Mouse (Mus musculus) heart, embryonic 10.5 days (tissue): ENCODE data around the gene Ncf1. TPM values are rescaled to one million over a fixed set of nuclear protein-coding genes. Genes with fewer than 3 reads are reported as not detected.
A peak's percentile ranks its signal among the peaks of the same experiment; 100 is the strongest.

ENCODE experiments used
- DNase-seq: peaks from one replicate; pipeline ENCODE4 v3.0.0-alpha.2; 2017; ENCODE audit warnings: low spot score
- H3K27ac ChIP-seq: fragments of 300-500 bp; sonication (generic); 2 replicates; pipeline ENCODE4 v1.5.1; 2016; ENCODE audit warnings: mild to moderate bottlenecking
- H3K27me3 ChIP-seq: fragments of 300-500 bp; sonication (generic); 2 replicates; pipeline ENCODE4 v1.6.1; 2016; ENCODE audit warnings: mild to moderate bottlenecking; ENCODE audit not compliant: poor library complexity, insufficient read depth, severe bottlenecking
- H3K36me3 ChIP-seq: fragments of 300-500 bp; sonication (generic); 2 replicates; pipeline ENCODE4 v1.6.1; 2016; ENCODE audit warnings: mild to moderate bottlenecking, moderate library complexity
- H3K4me1 ChIP-seq: fragments of 300-500 bp; sonication (generic); 2 replicates; pipeline ENCODE4 v1.6.1; 2016; ENCODE audit warnings: mild to moderate bottlenecking
- H3K4me3 ChIP-seq: fragments of 300-500 bp; sonication (generic); 2 replicates; pipeline ENCODE4 v1.5.1; 2016; ENCODE audit warnings: mild to moderate bottlenecking, moderate library complexity
- H3K9me3 ChIP-seq: fragments of 300-500 bp; sonication (generic); 2 replicates; pipeline ENCODE4 v1.6.1; 2016; ENCODE audit warnings: mild to moderate bottlenecking, moderate library complexity
- WGBS: fragments of 180-500 bp; shearing (Covaris S2); methylation state at CpG from one replicate; pipeline ENCODE4 v1.1.7; 2016; 5-methylcytosine and 5-hydroxymethylcytosine counted together
- polyA plus RNA-seq: library from polyadenylated mRNA; unstranded; fragments of >200 nt; fragmentation: Nextera tagmentation; extraction: Ambion mirVana; gene quantifications from 2 replicates; pipeline ENCODE4 v1.2.1, GENCODE M21; 2016

Ncf1 gene
- polyA plus RNA-seq = 0.96 and 2.2 TPM in 2 replicates

DNA sequence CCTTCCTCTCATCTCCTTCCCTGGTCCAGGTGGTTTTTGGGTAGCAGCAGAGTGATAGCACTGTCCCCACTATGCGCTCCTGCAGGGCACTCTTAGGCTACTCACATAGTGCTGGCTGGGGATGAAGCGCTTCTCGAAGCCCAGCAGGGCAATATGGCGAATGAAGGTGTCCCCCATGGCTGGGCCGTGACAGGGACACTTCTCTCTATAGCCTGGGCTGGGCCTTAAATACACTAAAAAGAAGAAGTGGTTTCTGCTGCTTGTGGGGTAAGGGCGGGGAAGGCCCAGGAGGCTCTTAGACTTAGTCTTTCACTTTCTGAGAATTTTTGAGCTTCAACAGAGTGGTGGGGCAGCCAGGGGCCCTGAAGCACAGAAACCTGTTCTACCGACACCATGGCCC lies at the start of gene Ncf1:
Ncf1 (minus strand) TSS at position 235 of the 400 bp plus-strand sequence.
- H3K27me3 ChIP-seq = no peaks in the 10 kb centered on the region
- WGBS = 83% methylated on average over 7 of the region's 7 CpGs
- H3K4me1 ChIP-seq = peaks cover 60% of the 10 kb centered on the region
- peak within 1 kb of the TSS; percentile 72; the same call in 1 of the 2 replicates for H3K27ac ChIP-seq
- DNase-seq = no peak
- H3K4me3 ChIP-seq = no peak within 1 kb of the TSS
- no peaks in the 10 kb centered on the region for H3K9me3 ChIP-seq
- H3K36me3 ChIP-seq = no peaks in the 10 kb centered on the region

DNA sequence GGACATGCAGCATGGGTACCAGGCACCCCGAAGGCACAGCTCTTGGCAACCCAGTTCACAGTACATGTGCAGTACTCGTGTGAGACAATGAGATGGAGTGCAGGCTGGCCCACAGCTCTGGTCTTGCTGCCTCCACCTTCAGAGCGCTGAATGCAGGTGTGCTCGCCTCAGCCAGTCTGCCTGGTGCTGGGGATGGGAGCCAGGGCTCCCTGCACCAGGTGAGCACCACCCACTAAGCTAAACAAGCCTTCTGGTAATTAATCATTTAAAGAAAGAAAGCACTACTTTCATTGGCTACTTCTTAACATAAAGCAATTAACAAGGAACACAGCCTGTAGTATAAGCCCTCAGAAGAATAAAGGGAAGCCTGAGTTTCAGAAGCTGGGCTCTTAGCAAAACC lies 47.7 kb upstream of the Ncf1 start:
- H3K4me1 ChIP-seq = no peaks in the 10 kb centered on the region
- no peak overlapping the region for H3K27ac ChIP-seq
- no peaks in the 10 kb centered on the region for H3K27me3 ChIP-seq
- no peak overlapping the region for H3K4me3 ChIP-seq
- 90% methylated on average over 4 of the region's 4 CpGs for WGBS
- H3K9me3 ChIP-seq = no peaks in the 10 kb centered on the region
- DNase-seq = no peak
- H3K36me3 ChIP-seq = peaks cover 95% of the 10 kb centered on the region

DNA sequence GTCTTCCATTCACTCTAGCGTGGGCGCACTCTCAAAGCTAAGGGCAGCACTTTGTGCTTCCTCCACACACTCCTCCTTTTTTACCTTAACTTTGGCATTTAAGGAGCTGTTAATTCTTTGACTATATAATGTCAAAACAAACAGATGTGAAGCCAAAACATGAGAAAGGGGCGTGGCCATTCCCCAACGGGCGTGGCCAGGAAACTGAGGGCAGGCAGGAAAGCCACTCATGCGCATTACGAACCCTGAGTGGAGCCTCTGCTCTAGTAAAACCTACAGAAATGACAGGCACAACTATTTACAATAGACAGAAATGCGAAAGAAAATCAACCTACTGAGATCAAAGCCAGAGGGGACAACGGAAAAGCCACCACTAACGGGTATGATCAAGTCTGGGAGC lies 46.1 kb upstream of the Ncf1 start:
- Histone ChIP-seq H3K27ac (no peak overlapping the region), H3K36me3 (peaks cover 96% of the 10 kb centered on the region), H3K4me1 (no peaks in the 10 kb centered on the region), H3K9me3 (no peaks in the 10 kb centered on the region), H3K4me3 (no peak overlapping the region), H3K27me3 (no peaks in the 10 kb centered on the region)
- WGBS = 88% methylated on average over 10 of the region's 10 CpGs
- DNase-seq = no peak

DNA sequence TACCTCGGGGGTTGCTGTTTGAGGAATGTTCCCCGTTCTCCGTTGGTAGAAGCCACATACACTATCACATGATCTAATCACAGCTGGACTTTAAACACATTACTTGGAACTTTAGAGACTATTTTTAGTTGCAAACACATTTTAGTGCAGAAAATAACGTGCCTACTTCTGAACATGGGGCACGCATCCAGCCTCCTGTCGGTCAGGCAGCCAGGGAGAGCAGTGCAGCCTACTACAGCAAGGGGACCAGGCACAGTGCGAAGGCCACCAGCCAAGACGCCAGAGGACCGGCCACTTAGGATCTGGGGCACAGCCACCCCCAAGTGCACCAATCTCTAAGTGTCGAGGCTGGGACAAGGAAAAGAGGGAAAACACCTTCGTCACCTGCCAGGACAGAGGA lies 45.6 kb upstream of the Ncf1 start:
- no peak for DNase-seq
- WGBS = 84% methylated on average over 11 of the region's 11 CpGs
- Histone ChIP-seq H3K27me3 (no peaks in the 10 kb centered on the region), H3K36me3 (peaks cover 96% of the 10 kb centered on the region), H3K27ac (no peak overlapping the region), H3K4me1 (no peaks in the 10 kb centered on the region), H3K4me3 (no peak overlapping the region), H3K9me3 (no peaks in the 10 kb centered on the region)

DNA sequence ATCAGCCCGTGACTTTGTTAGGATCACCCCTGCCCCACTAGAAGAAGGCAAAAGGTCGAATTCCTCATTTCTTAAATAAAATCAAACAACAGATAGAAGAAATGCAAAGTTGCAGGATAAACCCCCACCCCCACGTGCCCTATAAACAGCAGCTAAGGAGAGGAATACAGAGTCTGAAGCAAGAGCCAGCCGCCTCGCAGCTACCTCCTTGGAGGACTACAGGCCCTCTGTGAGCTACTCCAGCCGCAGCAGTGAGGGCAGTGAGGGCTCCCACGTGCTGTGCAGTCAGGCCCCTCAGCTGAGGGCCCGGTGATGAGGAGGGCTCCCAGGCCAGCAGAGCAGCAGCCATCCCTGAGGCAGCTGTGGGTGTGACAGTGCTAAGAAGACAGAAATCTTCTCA lies 44.3 kb upstream of the Ncf1 start:
- H3K27me3 ChIP-seq = no peaks in the 10 kb centered on the region
- DNase-seq = no peak
- H3K27ac ChIP-seq = no peak overlapping the region
- WGBS = 87% methylated on average over 8 of the region's 8 CpGs
- H3K4me1 ChIP-seq = no peaks in the 10 kb centered on the region
- peaks cover 96% of the 10 kb centered on the region for H3K36me3 ChIP-seq
- H3K9me3 ChIP-seq = no peaks in the 10 kb centered on the region
- H3K4me3 ChIP-seq = no peak overlapping the region

DNA sequence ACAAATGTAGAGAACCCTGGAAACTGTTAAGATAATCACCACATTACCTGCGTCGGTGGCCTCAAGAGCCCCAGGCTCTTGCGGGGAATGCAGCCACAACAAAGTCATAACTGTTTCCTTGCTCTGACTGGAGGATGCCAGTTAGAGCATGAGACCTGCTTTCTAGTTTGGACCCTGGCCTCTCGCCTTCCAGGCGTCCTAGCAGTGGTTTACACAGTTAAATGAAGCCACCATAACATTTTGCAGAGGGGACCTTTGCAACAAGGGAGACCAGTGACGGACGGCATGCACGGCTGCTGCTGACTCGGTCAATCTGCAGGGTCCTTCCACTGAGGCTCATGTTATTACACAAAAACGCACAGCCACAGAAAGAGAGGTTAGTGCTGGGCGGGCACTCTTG lies 43.3 kb upstream of the Ncf1 start:
- no peaks in the 10 kb centered on the region for H3K27me3 ChIP-seq
- DNase-seq = no peak
- no peaks in the 10 kb centered on the region for H3K4me1 ChIP-seq
- H3K4me3 ChIP-seq = no peak overlapping the region
- no peak overlapping the region for H3K27ac ChIP-seq
- WGBS = 88% methylated on average over 11 of the region's 11 CpGs
- H3K9me3 ChIP-seq = no peaks in the 10 kb centered on the region
- peaks cover 96% of the 10 kb centered on the region for H3K36me3 ChIP-seq

DNA sequence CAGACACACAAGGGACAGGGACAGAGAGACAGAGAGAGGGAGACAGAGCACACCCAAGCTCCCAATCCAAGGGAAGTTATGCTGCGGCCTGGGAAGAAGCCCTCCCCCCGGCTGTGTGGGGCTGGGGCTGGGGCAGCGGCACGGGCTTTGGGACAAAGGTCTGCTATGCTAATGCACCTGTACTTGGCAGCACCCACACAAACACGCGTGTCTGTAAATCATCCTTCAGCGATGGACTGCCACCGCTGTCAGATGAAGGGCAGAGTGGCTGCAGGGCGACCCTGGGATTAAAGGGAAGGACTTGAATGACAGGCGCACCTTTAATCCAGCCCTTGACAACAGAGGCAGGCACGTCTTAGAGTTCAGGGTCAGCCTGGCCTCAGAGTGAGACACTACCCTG lies 42.0 kb upstream of the Ncf1 start:
- no peak overlapping the region for H3K27ac ChIP-seq
- H3K9me3 ChIP-seq = no peaks in the 10 kb centered on the region
- H3K36me3 ChIP-seq = peaks cover 97% of the 10 kb centered on the region
- 94% methylated on average over 11 of the region's 11 CpGs for WGBS
- no peak for DNase-seq
- no peak overlapping the region for H3K4me3 ChIP-seq
- no peaks in the 10 kb centered on the region for H3K27me3 ChIP-seq
- H3K4me1 ChIP-seq = no peaks in the 10 kb centered on the region

DNA sequence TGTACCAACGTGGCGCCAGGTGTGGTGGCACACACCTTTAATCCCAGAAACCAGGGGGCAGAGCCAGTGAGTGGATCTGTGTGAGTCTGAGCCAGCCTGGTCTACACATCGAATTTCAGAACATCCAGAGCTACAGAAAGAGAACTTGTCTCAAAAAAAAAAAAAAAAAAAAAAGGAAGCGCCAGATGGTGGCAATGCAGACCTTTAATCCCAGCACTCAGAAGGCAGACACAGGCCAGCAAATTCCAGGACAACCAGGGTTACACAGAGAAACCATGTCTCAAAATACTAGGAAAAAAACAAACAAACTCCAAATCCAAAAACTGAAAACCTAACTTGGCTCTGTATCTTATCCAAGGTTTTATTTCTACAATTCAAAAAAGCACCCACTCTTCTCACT lies 41.1 kb upstream of the Ncf1 start:
- H3K27ac ChIP-seq = no peak overlapping the region
- no peaks in the 10 kb centered on the region for H3K4me1 ChIP-seq
- WGBS = 94% methylated on average over 4 of the region's 4 CpGs

DNA sequence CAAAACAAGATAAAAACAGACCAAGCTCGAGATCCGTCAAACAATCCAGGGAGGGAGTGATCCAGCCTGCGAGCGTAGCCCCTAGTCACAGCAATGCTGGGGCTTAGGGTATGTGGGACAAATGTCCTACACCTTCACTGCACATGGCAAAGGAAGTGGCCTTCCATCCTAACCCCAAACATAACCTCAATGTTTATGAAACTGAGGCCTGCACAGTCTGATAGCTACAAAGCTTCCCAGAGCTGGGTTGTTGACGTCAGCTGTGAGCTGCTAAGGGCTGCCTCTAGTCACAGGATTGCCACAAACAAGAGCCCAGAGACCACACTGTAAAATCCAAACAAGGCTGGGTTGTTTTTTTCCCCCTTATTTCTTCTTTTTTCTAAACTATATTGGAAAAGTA lies 40.3 kb upstream of the Ncf1 start:
- Histone ChIP-seq H3K27me3 (no peaks in the 10 kb centered on the region), H3K4me3 (no peak overlapping the region), H3K27ac (no peak overlapping the region), H3K9me3 (no peaks in the 10 kb centered on the region), H3K4me1 (no peaks in the 10 kb centered on the region), H3K36me3 (peaks cover 97% of the 10 kb centered on the region)
- DNase-seq = no peak
- 94% methylated on average over 5 of the region's 5 CpGs for WGBS

More for the DNA sequence above, 41.1 kb upstream of the Ncf1 start:
- H3K27me3 ChIP-seq = no peaks in the 10 kb centered on the region
- H3K4me3 ChIP-seq = no peak overlapping the region
- no peaks in the 10 kb centered on the region for H3K9me3 ChIP-seq
- no peak for DNase-seq
- peaks cover 97% of the 10 kb centered on the region for H3K36me3 ChIP-seq

DNA sequence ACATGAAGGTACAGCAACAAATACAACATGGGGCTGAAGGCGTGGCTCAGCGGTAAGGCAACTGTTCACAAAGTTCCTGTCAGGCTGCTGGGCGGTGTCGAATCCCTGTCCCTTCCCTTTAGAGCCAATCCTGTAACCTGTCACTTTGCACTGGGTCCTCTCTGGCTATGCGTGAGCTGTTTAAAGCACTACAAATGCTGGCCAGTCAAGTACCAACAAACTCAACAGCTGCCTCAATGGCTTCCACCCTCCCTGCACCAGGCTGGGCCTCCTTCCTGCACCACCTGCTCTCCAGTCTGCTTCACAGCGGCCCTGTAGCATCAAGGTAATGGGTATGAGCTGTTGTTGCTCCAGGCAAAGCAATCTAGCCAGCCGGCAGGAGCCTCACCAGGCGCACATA lies 39.3 kb upstream of the Ncf1 start:
- Histone ChIP-seq H3K36me3 (peaks cover 99% of the 10 kb centered on the region), H3K4me1 (no peaks in the 10 kb centered on the region), H3K9me3 (no peaks in the 10 kb centered on the region), H3K27ac (no peak overlapping the region), H3K27me3 (no peaks in the 10 kb centered on the region), H3K4me3 (no peak overlapping the region)
- no peak for DNase-seq
- 96% methylated on average over 8 of the region's 8 CpGs for WGBS

DNA sequence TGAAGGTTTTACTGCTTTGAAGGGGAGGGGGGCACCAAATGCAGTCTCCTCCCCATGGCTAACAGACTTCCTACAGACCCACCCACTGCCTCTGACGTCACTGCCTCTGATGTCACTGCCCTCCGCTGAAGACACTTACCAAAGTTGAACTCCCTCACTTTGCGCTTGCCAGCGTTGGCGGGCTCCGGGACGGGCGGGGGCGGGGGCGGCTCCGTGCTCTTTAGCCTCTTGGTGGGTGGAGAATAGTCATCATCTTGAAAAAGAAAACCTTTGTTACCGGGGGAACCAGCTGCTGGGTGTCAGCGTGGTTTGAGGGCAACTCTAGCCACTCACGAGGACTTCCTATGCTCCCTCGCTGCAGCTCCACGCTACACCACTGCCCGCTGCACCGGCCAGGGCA lies 37.0 kb upstream of the Ncf1 start:
- Histone ChIP-seq H3K4me1 (no peaks in the 10 kb centered on the region), H3K27ac (no peak overlapping the region), H3K27me3 (no peaks in the 10 kb centered on the region), H3K9me3 (no peaks in the 10 kb centered on the region), H3K4me3 (no peak overlapping the region), H3K36me3 (peaks cover 99% of the 10 kb centered on the region)
- 88% methylated on average over 18 of the region's 18 CpGs for WGBS
- DNase-seq = no peak

DNA sequence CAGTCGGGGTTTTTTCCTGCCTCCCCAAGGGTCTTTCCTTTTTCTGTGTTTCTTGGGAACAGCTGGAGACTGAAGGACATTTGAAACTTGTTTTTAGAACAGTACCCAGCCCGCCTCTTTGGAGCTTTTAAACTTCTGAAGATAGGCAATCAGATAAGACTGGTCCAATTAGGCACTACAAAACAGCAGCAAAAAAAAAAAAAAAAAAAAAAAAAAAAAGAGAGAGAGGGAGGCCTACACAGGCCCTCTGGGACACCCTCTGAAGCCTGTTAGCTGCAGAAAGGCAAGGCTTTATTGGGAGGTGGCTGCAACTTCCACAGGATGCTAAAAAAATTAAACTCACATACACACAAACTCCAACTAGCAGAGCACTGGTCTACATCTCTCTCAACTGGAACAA lies 36.5 kb upstream of the Ncf1 start:
- no peak for DNase-seq
- H3K36me3 ChIP-seq = peaks cover 99% of the 10 kb centered on the region
- H3K27ac ChIP-seq = no peak overlapping the region
- no peaks in the 10 kb centered on the region for H3K4me1 ChIP-seq
- no peaks in the 10 kb centered on the region for H3K27me3 ChIP-seq
- no peaks in the 10 kb centered on the region for H3K9me3 ChIP-seq
- 72% methylated on average over 2 of the region's 2 CpGs for WGBS
- H3K4me3 ChIP-seq = no peak overlapping the region

DNA sequence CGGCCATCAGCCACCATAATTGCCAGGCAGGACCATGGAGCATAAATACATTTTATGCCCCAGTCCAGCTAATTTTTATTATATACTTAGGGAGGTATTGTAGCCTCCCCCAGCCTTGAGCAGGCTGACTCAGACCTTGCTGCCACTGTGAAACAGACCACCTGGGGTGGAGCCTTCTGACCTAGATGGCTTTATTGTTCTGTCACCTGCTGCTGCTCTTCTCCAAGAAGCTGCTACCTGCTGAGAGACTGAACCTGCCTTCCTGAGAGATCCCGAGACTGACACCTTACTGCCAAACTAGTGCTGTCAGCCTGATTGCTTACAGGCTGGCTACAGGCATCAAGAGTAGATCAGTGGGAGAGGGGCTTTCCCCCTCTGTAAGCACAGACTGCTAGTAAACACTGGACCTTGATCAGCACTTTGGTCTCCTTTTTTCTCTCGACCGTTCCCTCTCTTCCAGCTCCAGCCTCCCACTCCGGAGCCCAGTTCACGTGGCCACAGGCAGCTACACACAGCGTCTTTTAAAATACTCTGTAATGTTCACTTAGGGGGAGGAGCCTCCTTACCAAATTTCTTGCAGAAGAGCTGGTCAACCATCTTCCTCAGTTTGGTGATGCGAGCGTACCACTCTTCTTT lies 30.7 kb upstream of the Ncf1 start:
- no peaks in the 10 kb centered on the region for H3K27me3 ChIP-seq
- no peak overlapping the region for H3K4me3 ChIP-seq
- H3K36me3 ChIP-seq = peaks cover 98% of the 10 kb centered on the region
- no peak overlapping the region for H3K27ac ChIP-seq
- H3K9me3 ChIP-seq = no peaks in the 10 kb centered on the region
- DNase-seq = no peak
- H3K4me1 ChIP-seq = no peaks in the 10 kb centered on the region
- 93% methylated on average over 9 of the region's 9 CpGs for WGBS

DNA sequence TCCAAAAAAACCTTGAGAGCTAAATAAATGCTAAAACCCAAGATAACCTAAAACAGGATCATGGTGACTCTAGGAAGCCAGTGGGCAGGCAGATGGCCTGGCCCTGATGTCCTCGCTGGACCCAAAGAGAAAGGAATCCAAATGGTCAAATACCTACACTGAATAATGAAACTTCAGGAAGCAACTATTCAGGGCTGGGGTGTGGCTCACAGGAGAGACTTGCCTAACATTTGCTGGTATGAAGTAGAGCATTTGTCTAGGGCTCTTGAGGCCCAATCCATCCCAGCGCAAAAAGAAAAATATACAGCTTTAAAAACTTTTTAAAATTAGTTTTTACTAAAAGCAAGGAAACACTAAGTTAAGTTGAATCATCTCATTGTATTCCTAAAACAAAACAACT lies 29.5 kb upstream of the Ncf1 start:
- WGBS = 94% methylated on average over 2 of the region's 2 CpGs
- no peaks in the 10 kb centered on the region for H3K9me3 ChIP-seq
- H3K4me1 ChIP-seq = no peaks in the 10 kb centered on the region

More for the DNA sequence above, 29.5 kb upstream of the Ncf1 start:
- Histone ChIP-seq H3K27me3 (no peaks in the 10 kb centered on the region), H3K27ac (no peak overlapping the region), H3K4me3 (no peak overlapping the region), H3K36me3 (peaks cover 98% of the 10 kb centered on the region)
- DNase-seq = no peak
